Mouse (Mus musculus): ENCODE data around the gene Tas2r143.

The Tas2r143 gene

GRCm38 (mm10) chr6:42399938-42400337, at the start of gene Tas2r143:
Tas2r143 (plus strand) TSS chr6:42400238.
- no peak for DNase-seq (ENCODE audit: low read depth, low spot score)

- DNase-seq (ENCODE audit: low read depth, low spot score): no peak
These were observed 48.9 kb upstream of the Tas2r143 start for GRCm38 (mm10) chr6:42350968-42351775.

GRCm38 (mm10) chr6:42351776-42352485, 48.1 kb upstream of the Tas2r143 start:
- DNase-seq (ENCODE audit: low read depth, low spot score): no peak

GRCm38 (mm10) chr6:42352486-42352846, 47.6 kb upstream of the Tas2r143 start:
- DNase-seq (ENCODE audit: low read depth, low spot score): no peak

GRCm38 (mm10) chr6:42353180-42353579, 46.9 kb upstream of the Tas2r143 start:
- no peak for DNase-seq (ENCODE audit: low read depth, low spot score)

GRCm38 (mm10) chr6:42354076-42355019, 45.7 kb upstream of the Tas2r143 start:
- DNase-seq (ENCODE audit: low read depth, low spot score): no peak

- DNase-seq (ENCODE audit: low read depth, low spot score): no peak
These were observed 44.7 kb upstream of the Tas2r143 start for GRCm38 (mm10) chr6:42355366-42355765.

GRCm38 (mm10) chr6:42355794-42356600, 44.0 kb upstream of the Tas2r143 start:
- DNase-seq (ENCODE audit: low read depth, low spot score): no peak

GRCm38 (mm10) chr6:42356913-42357312, 43.1 kb upstream of the Tas2r143 start:
- DNase-seq (ENCODE audit: low read depth, low spot score): no peak

- no peak for DNase-seq (ENCODE audit: low read depth, low spot score)
These were observed 42.1 kb upstream of the Tas2r143 start for GRCm38 (mm10) chr6:42357901-42358300.

GRCm38 (mm10) chr6:42358901-42359300, 41.1 kb upstream of the Tas2r143 start:
- DNase-seq (ENCODE audit: low read depth, low spot score): no peak

GRCm38 (mm10) chr6:42359364-42360147, 40.5 kb upstream of the Tas2r143 start:
- DNase-seq (ENCODE audit: low read depth, low spot score): no peak

GRCm38 (mm10) chr6:42360231-42360840, 39.7 kb upstream of the Tas2r143 start:
- no peak for DNase-seq (ENCODE audit: low read depth, low spot score)

GRCm38 (mm10) chr6:42361041-42361895, 38.8 kb upstream of the Tas2r143 start:
- no peak for DNase-seq (ENCODE audit: low read depth, low spot score)

- DNase-seq (ENCODE audit: low read depth, low spot score): no peak
These were observed 38.0 kb upstream of the Tas2r143 start for GRCm38 (mm10) chr6:42362074-42362473.

- DNase-seq (ENCODE audit: low read depth, low spot score): no peak
These were observed 37.5 kb upstream of the Tas2r143 start for GRCm38 (mm10) chr6:42362497-42362896.

GRCm38 (mm10) chr6:42362974-42363373, 37.1 kb upstream of the Tas2r143 start:
- DNase-seq (ENCODE audit: low read depth, low spot score): no peak

- no peak for DNase-seq (ENCODE audit: low read depth, low spot score)
These were observed 36.0 kb upstream of the Tas2r143 start for GRCm38 (mm10) chr6:42364066-42364465.

- no peak for DNase-seq (ENCODE audit: low read depth, low spot score)
These were observed 35.4 kb upstream of the Tas2r143 start for GRCm38 (mm10) chr6:42364607-42365006.

Measured in retina, adult 2 months (tissue).